Mouse (Mus musculus) MEL (cell line): ENCODE measurements around the gene H2afj. TPM values are rescaled to one million over a fixed set of nuclear protein-coding genes. Genes with fewer than 3 reads are reported as not detected.

ENCODE experiments used
- DNase-seq: peaks from one replicate; pipeline ENCODE4 v3.0.0; 2011; ENCODE audit warnings: low read depth, low spot score
- H3K27ac ChIP-seq: 2 replicates; pipeline ENCODE4 v1.5.1; 2012; ENCODE audit warnings: low read depth, mild to moderate bottlenecking, control low read depth, low read length, moderate library complexity; ENCODE audit not compliant: control insufficient read depth
- H3K27me3 ChIP-seq, 2 experiments: fragments of 150-350 bp in 1 of 2; sonication (generic) in 1 of 2; 2 replicates each; pipeline ENCODE4 v1.6.1; 2012; ENCODE audit warnings: low read length in 2 of 2, mild to moderate bottlenecking in 2 of 2, improper control_type of control experiment in 1 of 2, moderate library complexity in 1 of 2; ENCODE audit not compliant: insufficient read depth in 2 of 2, control insufficient read depth in 1 of 2
- H3K36me3 ChIP-seq, 2 experiments: 2 replicates each; pipeline ENCODE4 v1.6.1; 2012 to 2014; ENCODE audit warnings: low read length in 2 of 2, improper control_type of control experiment in 1 of 2, inconsistent platforms in 1 of 2, mild to moderate bottlenecking in 1 of 2; ENCODE audit not compliant: insufficient read depth in 2 of 2, control insufficient read depth in 1 of 2
- H3K4me1 ChIP-seq, 2 experiments: fragments of 150-350 bp in 1 of 2; sonication (generic) in 1 of 2; 2 replicates each; pipeline ENCODE4 v1.6.1; 2012; ENCODE audit warnings: low read length in 2 of 2, improper control_type of control experiment in 1 of 2, mild to moderate bottlenecking in 1 of 2; ENCODE audit not compliant: insufficient read depth in 2 of 2, control insufficient read depth in 1 of 2
- H3K4me3 ChIP-seq, 2 experiments: fragments of 150-350 bp in 1 of 2; sonication (generic) in 1 of 2; 2 replicates each; pipeline ENCODE4 v1.5.1; 2012; ENCODE audit warnings: low read depth in 2 of 2, low read length in 2 of 2, mild to moderate bottlenecking in 2 of 2, moderate library complexity in 2 of 2, control low read depth in 1 of 2, improper control_type of control experiment in 1 of 2; ENCODE audit not compliant: control insufficient read depth in 1 of 2, insufficient read depth in 1 of 2
- H3K79me2 ChIP-seq: 2 replicates; pipeline ENCODE4 v1.6.1; 2012; ENCODE audit warnings: mild to moderate bottlenecking, low read length, moderate library complexity; ENCODE audit not compliant: control insufficient read depth, poor library complexity, insufficient read depth
- H3K9ac ChIP-seq: 2 replicates; pipeline ENCODE4 v1.6.1; 2012; ENCODE audit warnings: low read depth, mild to moderate bottlenecking, control low read depth, low read length, moderate library complexity; ENCODE audit not compliant: control insufficient read depth, poor library complexity, severe bottlenecking
- H3K9me3 ChIP-seq: fragments of 150-350 bp; sonication (generic); replicated peaks from 2 replicates; pipeline ENCODE4 v1.6.1; 2012; ENCODE audit warnings: mild to moderate bottlenecking, low read length, improper control_type of control experiment, moderate library complexity; ENCODE audit not compliant: insufficient read depth
- BHLHE40 ChIP-seq: IDR thresholded peaks from 2 replicates; pipeline ENCODE4 v1.6.1; 2012; ENCODE audit warnings: low read depth, mild to moderate bottlenecking, inconsistent platforms, low read length, improper control_type of control experiment, borderline replicate concordance
- CHD1 ChIP-seq: IDR thresholded peaks from 2 replicates; pipeline ENCODE4 v1.6.1; 2012; ENCODE audit warnings: low read depth, mild to moderate bottlenecking, inconsistent platforms, low read length, improper control_type of control experiment
- CHD2 ChIP-seq: IDR thresholded peaks from 2 replicates; pipeline ENCODE4 v1.6.1; 2011; ENCODE audit warnings: low read length, improper control_type of control experiment
- EP300 ChIP-seq, 2 experiments: IDR thresholded peaks; 2 replicates each; pipeline ENCODE4 v1.6.1; 2011; ENCODE audit warnings: improper control_type of control experiment in 2 of 2, low read length in 2 of 2, low read depth in 1 of 2, mild to moderate bottlenecking in 1 of 2
- GABPA ChIP-seq: IDR thresholded peaks from 2 replicates; pipeline ENCODE4 v1.6.1; 2012; ENCODE audit warnings: low read depth, mild to moderate bottlenecking, inconsistent platforms, low read length, improper control_type of control experiment, moderate library complexity
- GATA1 ChIP-seq: IDR thresholded peaks from 2 replicates; pipeline ENCODE4 v1.6.1; 2011; ENCODE audit warnings: low read depth, low read length, improper control_type of control experiment
- MAX ChIP-seq: IDR thresholded peaks from 2 replicates; pipeline ENCODE4 v1.6.1; 2011; ENCODE audit warnings: low read length, improper control_type of control experiment
- MYC ChIP-seq: IDR thresholded peaks from 2 replicates; pipeline ENCODE4 v1.6.1; 2011; ENCODE audit warnings: low read depth, mild to moderate bottlenecking, low read length, improper control_type of control experiment, moderate library complexity
- NRF1 ChIP-seq: IDR thresholded peaks from 2 replicates; pipeline ENCODE4 v1.6.1; 2014; ENCODE audit warnings: low read depth, mild to moderate bottlenecking, inconsistent platforms, low read length, improper control_type of control experiment, moderate library complexity; ENCODE audit not compliant: poor library complexity, insufficient read depth, severe bottlenecking
- POLR2A ChIP-seq, 2 experiments: IDR thresholded peaks; 2 replicates each; pipeline ENCODE4 v1.6.1; 2011 to 2012; ENCODE audit warnings: low read length in 2 of 2, mild to moderate bottlenecking in 2 of 2, control low read depth in 1 of 2, improper control_type of control experiment in 1 of 2, low read depth in 1 of 2, moderate library complexity in 1 of 2; ENCODE audit not compliant: control insufficient read depth in 1 of 2, insufficient read depth in 1 of 2, poor library complexity in 1 of 2
- POLR2AphosphoS2 ChIP-seq: IDR thresholded peaks from 2 replicates; pipeline ENCODE4 v1.6.1; 2011; ENCODE audit warnings: low read length, improper control_type of control experiment
- RAD21 ChIP-seq: IDR thresholded peaks from 2 replicates; pipeline ENCODE4 v1.6.1; 2011; ENCODE audit warnings: mild to moderate bottlenecking, low read depth, low read length, improper control_type of control experiment
- SMC3 ChIP-seq: IDR thresholded peaks from 2 replicates; pipeline ENCODE4 v1.6.1; 2011; ENCODE audit warnings: low read depth, low read length, improper control_type of control experiment
- TAL1 ChIP-seq: IDR thresholded peaks from 2 replicates; pipeline ENCODE4 v1.6.1; 2012; ENCODE audit warnings: mild to moderate bottlenecking, inconsistent platforms, low read length, moderate library complexity, mixed read lengths
- UBTF ChIP-seq: IDR thresholded peaks from 2 replicates; pipeline ENCODE4 v1.6.1; 2012; ENCODE audit warnings: low read depth, mild to moderate bottlenecking, inconsistent platforms, low read length, improper control_type of control experiment, moderate library complexity, borderline replicate concordance; ENCODE audit not compliant: insufficient read depth
- USF1 ChIP-seq: IDR thresholded peaks from 2 replicates; pipeline ENCODE4 v1.6.1; 2014; ENCODE audit warnings: low read depth, mild to moderate bottlenecking, inconsistent platforms, low read length, improper control_type of control experiment, moderate library complexity
- ZC3H11A ChIP-seq: IDR thresholded peaks from 2 replicates; pipeline ENCODE4 v1.6.1; 2012; ENCODE audit warnings: low read depth, mild to moderate bottlenecking, inconsistent platforms, low read length, improper control_type of control experiment
- ZMIZ1 ChIP-seq: IDR thresholded peaks from 2 replicates; pipeline ENCODE4 v1.6.1; 2012; ENCODE audit warnings: low read depth, mild to moderate bottlenecking, inconsistent platforms, low read length, improper control_type of control experiment, moderate library complexity
- polyA plus RNA-seq, 2 experiments: library from polyadenylated mRNA; stranded (reverse) in 1 of 2; unstranded in 1 of 2; fragments of >175 nt in 1 of 2; fragments of >200 nt in 1 of 2; gene quantifications; 2 replicates each; pipeline versions ENCODE4 v1.2.1 to v1.2.4; 2012; ENCODE audit warnings: low replicate concordance in 2 of 2, low read depth in 1 of 2; ENCODE audit not compliant: insufficient read length in 2 of 2, insufficient read depth in 1 of 2, missing spikeins in 1 of 2
- total RNA-seq: library from RNA; depleted of rRNA; stranded (reverse); fragments of 300-350 nt; gene quantifications from 2 replicates; pipeline ENCODE4 v1.2.3, GENCODE M21; 2012

Gene H2afj
- total and polyA plus RNA-seq, 3 experiments, result 111 to 176 TPM; not detected in 1

GRCm38 (mm10) chr6:136769143-136769542 is 38.9 kb upstream of the H2afj start:
- no peaks in the 10 kb centered on the region for H3K79me2 ChIP-seq
- no peak for DNase-seq
- no peaks in the 10 kb centered on the region for H3K9me3 ChIP-seq
- no peaks in the 10 kb centered on the region for H3K36me3 ChIP-seq
- H3K9ac ChIP-seq, result no peak overlapping the region
- no peaks in the 10 kb centered on the region for H3K27me3 ChIP-seq
- H3K27ac ChIP-seq, result no peak overlapping the region
- H3K4me3 ChIP-seq, result no peak overlapping the region
- H3K4me1 ChIP-seq, result no peaks in the 10 kb centered on the region
- no peak for TF ChIP-seq USF1
- no peak for TF ChIP-seq CHD1
- no peak for TF ChIP-seq SMC3
- TF ChIP-seq UBTF, result no peak
- TF ChIP-seq CHD2, result no peak
- no peak for TF ChIP-seq ZC3H11A
- TF ChIP-seq GATA1, result no peak
- TF ChIP-seq EP300 (IDR thresholded peaks at IDR 0.05; ENCODE audit: low read depth in 1 of 2, low read length in 2 of 2), result no peak
- no peak for TF ChIP-seq POLR2A (IDR thresholded peaks at IDR 0.05; ENCODE audit: control insufficient read depth in 1 of 2, insufficient read depth in 1 of 2, low read depth in 1 of 2, low read length in 2 of 2, poor library complexity in 1 of 2)
- no peak for TF ChIP-seq TAL1
- TF ChIP-seq MYC, result no peak
- no peak for TF ChIP-seq NRF1
- TF ChIP-seq GABPA, result no peak
- no peak for TF ChIP-seq ZMIZ1
- TF ChIP-seq BHLHE40, result no peak

- Histone ChIP-seq H3K9ac (no peak overlapping the region), H3K36me3 (no peaks in the 10 kb centered on the region), H3K9me3 (no peaks in the 10 kb centered on the region), H3K79me2 (no peaks in the 10 kb centered on the region), H3K27me3 (no peaks in the 10 kb centered on the region), H3K27ac (no peak overlapping the region), H3K4me3 (no peak overlapping the region), H3K4me1 (no peaks in the 10 kb centered on the region)
- no peak for DNase-seq
- no peak for TF ChIP-seq TAL1
- no peak for TF ChIP-seq POLR2AphosphoS2
- TF ChIP-seq RAD21, result no peak
- no peak for TF ChIP-seq ZMIZ1
- no peak for TF ChIP-seq MAX
- TF ChIP-seq, all 39 proteins: peak for 0
Measured at GRCm38 (mm10) chr6:136769859-136770258, 38.2 kb upstream of the H2afj start.
